Mouse (Mus musculus) heart, postnatal 36 days (tissue): ENCODE measurements at regions not wholly inside any gene's neighbourhood (a gene's known extent, or its start where the extent isn't known, plus 50 kb on each side); places are given as distances from the start of the nearest gene placed in this dataset.
A peak's percentile ranks its signal among the peaks of the same experiment; 100 is the strongest.

Experiments used
- DNase-seq, 2 experiments: peaks; one replicate each; pipeline ENCODE4 v3.0.0; 2021 to 2022
- intact Hi-C: fragments of 180-260 bp; cut with DNase I; formaldehyde crosslinking; loops from one replicate; pipeline ENCODE4 v1.15.1; 2025

DNA sequence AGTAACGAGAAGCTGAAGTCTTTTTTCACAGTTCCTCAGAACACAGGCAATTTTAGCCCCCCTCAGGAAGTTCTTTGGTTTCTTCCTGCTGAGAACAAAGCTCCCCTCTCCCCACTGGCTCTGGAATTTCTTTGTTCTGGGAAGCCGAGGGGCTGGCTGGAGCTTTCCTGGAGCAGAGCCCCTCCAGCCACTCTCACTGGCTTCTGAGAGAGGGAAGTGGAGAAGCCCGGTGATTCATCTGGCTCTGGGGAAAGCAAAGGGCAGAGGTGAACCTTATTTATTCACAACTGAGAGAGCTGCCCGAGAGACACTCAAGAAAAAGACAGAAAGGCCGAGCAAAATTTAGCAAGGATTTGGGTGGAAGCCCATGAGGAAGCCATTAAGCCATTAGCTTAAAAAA lies 63.9 kb downstream of the Ddx3x start:
- intact Hi-C loops, result loop anchor here (5.0 kb wide), 4 partner anchors 102 to 313 kb away; no protein-coding TSS in a partner anchor
- DNase-seq, result peak; percentile 17 to 19

DNA sequence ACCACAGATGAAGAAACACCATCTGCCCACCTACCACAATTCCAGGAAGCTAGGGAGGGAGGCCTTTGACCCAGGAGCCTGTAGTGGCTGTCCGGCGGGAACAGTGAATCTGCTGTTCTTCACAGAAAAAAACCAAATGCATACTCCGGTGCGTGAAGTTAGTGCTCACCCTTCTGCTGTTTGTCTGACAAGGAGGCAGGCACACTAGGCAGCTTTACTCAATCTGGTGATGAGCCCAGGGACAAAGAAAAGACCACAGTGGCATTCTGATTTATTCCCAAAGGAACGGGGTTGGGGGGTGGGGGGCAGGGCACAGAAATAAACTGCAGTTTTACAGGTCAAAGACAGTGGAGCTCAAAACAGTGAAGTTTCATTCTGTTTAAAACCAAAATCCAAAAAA lies 64.4 kb downstream of the Ddx3x start:
- DNase-seq, result peak in 1 of 2 experiments; percentile 3

DNA sequence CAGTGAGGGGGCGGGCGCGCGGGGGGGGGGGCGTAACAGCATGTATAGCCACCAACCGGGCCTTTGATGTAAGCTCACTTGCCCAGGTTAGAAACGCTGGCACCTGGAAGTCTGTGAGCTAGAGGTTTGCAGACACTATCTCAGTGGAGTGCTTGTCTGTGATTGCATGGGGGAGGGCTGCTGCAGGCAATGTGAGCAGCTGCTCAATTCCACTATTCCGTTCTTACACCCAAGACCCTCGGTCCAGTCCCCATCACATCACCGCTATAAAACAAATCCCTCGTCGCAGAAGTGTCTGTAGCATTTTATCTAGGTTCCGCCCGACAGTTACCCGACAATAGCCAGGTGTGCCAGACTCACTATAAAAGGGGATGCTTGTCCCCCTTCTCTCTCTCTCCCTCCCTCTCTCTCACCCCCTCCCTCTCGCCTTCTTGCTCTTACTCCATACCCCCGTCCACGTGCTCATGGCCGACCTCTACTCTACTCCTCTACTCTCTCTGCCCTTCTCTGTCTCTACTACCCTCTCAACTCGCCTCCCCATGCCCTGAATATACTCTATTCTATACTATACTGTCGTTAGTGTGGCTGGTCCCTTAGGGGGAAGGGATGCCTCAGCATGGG lies 65.4 kb downstream of the Ddx3x start:
- no peak for DNase-seq

More for the DNA sequence above, 64.4 kb downstream of the Ddx3x start:
- intact Hi-C loops, result loop anchor here (5.0 kb wide), 4 partner anchors 103 to 312 kb away; no protein-coding TSS in a partner anchor

DNA sequence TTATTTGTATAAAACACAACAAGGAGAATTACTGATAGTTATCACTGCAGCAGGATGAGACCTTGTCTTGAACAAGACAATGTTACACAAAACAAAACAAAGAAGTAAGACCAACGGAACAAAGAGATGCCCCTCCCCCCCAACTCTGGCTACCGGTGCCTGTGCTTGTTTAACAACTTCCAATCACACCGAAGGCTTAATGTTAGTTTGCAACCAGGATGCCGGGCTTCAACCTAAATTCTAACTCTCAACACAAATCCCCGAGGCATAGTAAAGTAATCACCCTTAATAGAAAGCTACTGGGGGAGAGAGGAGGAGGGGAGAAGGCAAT lies 65.9 kb downstream of the Ddx3x start:
- no peak for DNase-seq
- intact Hi-C loops, result loop anchor here (2.0 to 5.0 kb wide), 6 partner anchors 66 to 311 kb away; partner anchors contain the start of gene Ddx3x

More for the DNA sequence above, 65.4 kb downstream of the Ddx3x start:
- intact Hi-C loops, result loop anchor here (2.0 to 5.0 kb wide), 6 partner anchors 65 to 311 kb away; partner anchors contain the start of gene Ddx3x

DNA sequence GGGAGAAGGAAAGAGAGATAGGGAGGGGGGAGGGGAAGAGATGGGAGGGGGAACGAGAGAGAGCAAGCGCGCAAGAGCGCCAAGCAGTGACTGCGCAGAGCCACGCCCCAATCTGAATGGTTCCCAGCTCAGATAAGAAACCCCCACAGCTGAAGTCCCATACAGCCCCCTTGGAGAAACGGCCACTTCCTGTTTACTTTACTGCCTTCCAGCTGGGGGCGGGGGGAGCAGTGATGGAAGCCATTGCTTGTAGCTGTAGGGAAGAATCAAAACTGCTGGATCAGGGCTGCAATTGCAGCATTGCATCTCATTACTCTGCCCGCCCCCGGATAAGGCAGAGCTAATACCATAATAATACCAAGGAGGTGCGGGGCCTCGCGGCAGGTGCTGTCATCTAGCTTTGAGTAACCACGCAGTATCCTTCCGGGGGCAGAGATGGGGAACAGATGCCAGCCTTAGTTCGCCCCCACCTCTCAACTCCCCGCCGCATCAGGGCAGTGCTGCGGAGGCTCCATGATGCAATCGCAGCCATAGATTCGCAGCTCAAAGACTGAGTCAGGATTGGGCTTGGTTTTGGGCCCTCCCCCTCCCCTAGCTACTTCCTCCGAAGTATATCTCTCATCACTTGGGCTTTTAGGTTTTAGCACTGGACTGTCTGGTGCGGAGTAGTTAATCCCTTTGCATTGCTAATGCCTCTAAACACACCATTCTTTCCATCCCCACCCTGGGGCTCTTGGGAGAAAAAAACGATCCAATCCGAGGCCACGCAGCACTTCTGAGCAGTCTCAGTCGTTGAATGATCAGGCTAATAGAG lies 66.5 kb downstream of the Ddx3x start:
- peak; percentile 65 to 74 for DNase-seq
- intact Hi-C loops, result loop anchor here (2.0 to 5.0 kb wide), 6 partner anchors 66 to 310 kb away; partner anchors contain the start of gene Ddx3x

DNA sequence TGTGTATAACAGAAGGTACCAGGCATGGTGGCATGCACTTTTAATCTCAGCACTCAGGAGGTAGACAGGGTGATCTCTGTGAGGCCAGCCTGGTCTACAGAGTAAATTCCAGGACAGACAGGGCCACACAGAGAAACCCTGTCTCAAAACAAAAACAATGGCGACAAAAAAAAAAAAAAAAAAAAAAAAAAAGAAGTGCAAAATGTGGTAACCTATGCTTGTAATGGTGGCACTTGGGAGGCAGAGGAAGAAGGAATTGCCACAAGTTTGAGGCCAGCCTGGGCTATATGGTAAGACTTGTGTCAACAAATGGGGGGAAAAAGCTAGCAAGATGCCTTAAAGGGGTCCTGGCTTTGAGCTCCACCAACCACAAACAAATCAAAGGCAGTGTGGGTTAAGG lies 67.6 kb downstream of the Ddx3x start:
- no peak for DNase-seq
- intact Hi-C loops, result loop anchor here (5.0 kb wide), 4 partner anchors 106 to 309 kb away; no protein-coding TSS in a partner anchor

DNA sequence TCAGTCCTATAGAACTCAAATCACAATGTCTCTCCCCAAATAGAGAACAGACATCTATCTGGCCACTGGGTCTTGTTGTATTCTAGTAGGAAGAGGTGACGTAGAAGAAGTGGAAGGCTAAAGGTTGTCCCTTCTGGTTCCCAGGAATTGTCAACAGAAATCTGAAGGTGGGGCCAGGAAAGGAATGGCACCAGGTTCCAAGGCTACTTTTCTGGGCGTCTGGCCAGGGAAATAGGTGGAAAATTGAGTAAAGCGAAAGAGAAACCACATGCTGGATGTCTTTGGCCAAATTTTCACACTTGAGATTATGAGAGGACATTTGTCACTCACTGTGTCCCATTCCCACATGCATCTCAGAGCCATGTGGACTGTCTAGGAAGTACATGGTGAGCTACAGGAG lies 69.7 kb downstream of the Ddx3x start:
- DNase-seq, result peak; percentile 11 to 18

DNA sequence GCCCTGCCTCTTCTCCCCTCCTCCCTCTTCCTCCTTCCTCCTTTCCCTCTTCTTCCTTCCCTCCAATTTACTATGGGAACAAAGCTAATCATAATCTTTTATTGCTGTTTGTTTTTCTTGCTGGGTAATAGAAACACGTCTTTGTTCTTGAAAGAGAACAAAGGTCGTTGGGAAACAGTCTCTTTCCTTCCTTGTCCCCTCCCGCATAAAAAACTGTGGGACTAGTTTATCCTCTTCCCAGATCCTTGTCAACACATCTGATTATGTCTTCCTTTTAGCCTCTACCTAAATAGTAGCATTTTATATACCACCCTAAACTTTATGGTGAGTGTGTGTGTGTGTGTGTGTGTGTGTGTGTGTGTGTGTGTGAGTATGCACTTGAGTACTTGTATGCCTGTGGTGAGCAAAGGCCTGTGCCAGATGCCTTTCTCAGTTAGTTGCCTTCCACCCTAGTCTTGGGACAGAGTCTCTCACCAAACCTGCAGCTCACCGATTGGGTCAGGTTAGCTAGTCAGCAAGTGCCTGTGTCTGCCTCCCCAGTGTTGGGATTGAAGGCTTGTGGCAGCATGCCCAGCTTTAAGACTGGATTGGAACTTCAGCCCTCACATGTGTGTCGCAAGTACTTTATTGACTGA lies 76.5 kb downstream of the Ddx3x start:
- intact Hi-C loops, result no loop called here

More for the DNA sequence above, 69.7 kb downstream of the Ddx3x start:
- intact Hi-C loops, result loop anchor here (5.0 kb wide), 1 partner anchor 272 kb away; no protein-coding TSS in a partner anchor

DNA sequence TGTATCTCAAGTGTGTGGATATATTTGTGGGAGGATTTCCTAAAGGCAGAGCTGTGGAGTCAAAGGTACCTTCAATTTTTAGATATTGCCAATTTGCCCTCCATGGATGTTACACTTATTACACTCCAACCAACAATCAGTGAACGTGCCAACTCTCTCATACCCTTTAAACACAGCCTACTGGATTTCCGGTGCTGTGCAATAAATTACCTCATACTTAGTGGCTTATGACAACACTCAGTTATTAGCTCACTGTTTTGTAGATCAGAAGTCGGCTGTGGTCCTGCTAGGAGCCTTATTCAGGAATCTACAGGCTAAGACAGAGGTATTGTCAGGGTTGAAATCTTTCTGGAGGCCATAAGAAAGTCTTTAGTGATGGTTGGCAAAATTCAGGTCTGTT lies 77.2 kb downstream of the Ddx3x start:
- intact Hi-C loops, result no loop called here

More for the DNA sequence above, 76.5 kb downstream of the Ddx3x start:
- no peak for DNase-seq

DNA sequence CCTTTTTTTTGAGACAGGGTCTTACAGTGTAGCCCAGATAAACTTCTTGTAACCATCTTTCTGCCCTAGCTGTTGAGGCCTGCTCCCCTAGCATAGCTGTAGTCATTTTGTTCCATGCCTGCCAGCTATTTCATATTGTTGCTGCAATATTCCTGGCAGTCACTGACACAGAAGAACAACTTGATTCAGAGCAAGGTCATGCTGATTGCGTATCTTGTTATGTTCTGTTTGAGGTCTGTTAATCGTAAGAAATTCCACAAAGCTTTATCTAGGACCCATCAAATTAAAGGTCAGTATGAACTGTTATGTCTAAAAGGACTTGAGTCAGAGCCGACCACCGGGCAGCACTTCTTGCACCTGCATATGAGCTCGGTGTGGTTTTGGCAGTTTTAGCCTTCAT lies 79.7 kb downstream of the Ddx3x start:
- DNase-seq, result no peak
- intact Hi-C loops, result no loop called here

More for the DNA sequence above, 77.2 kb downstream of the Ddx3x start:
- no peak for DNase-seq

DNA sequence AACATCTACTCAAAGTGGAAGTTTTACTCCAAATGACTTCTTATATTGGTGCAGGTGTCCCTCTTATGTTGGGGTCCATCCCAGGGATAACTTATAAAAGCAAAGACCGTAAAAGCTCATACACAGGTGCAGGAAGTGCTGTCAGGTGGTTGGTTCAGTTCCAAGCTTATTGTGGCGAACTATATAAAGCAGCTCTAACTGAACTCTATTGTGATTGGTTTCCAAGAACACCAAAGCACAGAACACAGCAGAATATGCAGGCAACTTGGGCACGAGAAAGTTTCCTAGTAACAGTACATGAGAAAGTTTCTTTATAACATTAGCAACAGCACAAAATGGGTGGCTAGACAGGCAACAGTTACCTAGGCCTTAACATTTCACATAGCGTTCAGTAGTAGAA lies 89.5 kb downstream of the Ddx3x start:
- intact Hi-C loops, result no loop called here
- DNase-seq, result no peak

DNA sequence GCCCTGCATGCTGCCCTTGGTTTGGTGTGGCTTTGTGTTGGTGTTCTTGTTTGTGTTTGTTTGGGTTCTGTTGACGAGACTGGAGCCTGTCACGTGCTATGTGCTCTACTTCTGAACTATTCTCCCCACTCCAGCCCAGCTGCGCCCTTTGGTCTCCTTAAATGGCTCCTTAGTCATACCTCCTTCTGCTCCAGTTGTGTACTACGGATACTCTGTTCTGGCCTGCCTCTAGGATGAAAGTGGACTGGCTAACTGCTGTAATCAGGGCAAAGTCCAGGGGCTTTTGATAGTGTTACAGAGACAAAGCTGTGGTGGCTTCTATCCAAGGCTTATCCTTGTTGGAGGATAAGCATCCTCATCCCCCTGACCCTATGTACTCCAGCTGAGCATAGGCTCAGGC lies 92.0 kb downstream of the Ddx3x start:
- DNase-seq, result no peak
- intact Hi-C loops, result no loop called here

DNA sequence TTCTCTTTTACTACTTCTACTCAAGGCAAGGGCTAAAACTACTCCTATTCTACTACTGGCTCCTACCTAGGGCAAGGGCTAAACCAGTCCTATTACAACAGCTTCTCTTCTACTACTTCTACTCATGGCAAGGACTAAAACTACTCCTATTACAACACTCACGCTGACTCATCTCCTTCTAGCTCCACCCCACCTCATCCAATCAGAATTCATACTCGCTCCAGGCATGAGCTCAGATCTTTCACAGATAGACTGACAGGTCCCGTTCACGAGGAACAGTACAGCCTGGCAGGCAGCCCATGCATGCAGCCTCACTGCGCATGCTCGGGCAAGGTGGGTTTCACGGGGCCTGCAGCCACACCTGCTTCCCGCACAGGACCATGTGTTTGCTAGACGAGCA lies 79.6 kb upstream of the Nyx start:
- DNase-seq, result no peak
- intact Hi-C loops, result no loop called here

DNA sequence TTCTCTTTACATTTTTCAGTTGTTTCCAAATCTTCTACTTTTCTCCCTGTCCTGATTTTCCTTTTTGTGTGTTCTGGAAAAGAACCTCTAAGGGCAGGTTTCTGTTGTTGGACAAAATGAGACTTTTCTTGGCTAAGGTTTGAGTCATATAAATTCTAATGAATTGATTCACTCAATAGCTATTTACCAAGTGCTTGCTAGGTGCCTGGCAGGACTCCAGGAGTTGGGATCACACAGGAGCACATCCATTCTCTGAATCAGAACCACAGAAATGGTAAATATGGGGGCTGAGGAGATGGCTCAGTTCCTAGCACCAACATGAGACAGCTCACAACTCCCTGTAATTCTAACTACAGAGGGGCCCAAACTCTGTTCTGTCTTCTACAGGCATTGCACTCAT lies 67.4 kb upstream of the Nyx start:
- intact Hi-C loops, result no loop called here
- no peak for DNase-seq

DNA sequence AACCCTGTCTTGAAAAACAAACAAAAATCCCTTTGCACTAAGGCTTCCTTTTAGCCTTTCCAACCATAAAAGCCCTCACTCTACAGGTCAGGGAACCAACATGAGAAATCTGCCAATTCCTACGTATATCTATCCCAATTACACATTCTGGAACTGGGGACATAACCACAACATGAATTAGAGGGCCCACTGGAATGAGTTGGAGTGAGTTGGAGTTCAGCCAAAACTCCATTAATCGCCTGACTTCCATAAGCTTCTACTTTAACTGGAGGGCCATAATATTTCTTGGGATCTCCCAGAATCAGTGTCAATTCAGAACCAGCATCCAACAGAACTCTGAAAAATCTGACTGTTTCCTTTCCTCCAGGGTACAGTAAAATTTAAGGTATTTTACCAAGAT lies 53.2 kb upstream of the Nyx start:
- intact Hi-C loops, result no loop called here
- no peak for DNase-seq

DNA sequence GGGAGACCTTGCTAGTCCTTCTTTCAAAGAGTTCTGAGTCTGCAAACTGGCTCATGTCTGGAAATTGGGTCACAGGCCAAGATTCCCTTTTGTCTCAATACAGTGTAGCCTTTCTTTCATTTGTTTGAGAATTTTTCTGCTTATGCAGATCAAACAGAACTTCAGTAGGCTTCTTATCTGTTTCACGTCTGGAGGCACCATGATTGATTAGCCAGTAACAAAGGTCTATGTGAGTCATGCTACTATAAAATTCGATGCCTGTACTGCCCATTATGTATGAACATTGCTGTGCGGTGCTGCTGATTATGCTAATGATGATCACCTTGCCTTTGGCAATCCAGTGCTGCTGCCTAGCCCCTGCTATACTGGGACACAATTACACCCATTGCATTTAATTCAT lies 52.8 kb upstream of the Nyx start:
- intact Hi-C loops, result no loop called here
- DNase-seq, result no peak
